Mouse (Mus musculus) layer of hippocampus, adult 11-12 months (tissue): ENCODE measurements around the gene Coq10b.
"Not testable (repeated sequence)": the region's sequence is repeated elsewhere in the genome, so short reads cannot be mapped to it uniquely, and the experiment has no call there.

Source experiments
- DNase-seq: peaks from one replicate; pipeline ENCODE4 v3.0.0; 2022; ENCODE audit warnings: low spot score

The Coq10b gene

GRCm38 (mm10) chr1:55055322-55056115 lies 2.9 kb downstream of the Coq10b start:
- no peak for DNase-seq

GRCm38 (mm10) chr1:55058383-55058782 lies 5.8 kb downstream of the Coq10b start:
- not testable (repeated sequence) for DNase-seq

- DNase-seq: no peak
These were observed 8.5 kb downstream of the Coq10b start for GRCm38 (mm10) chr1:55061099-55061498.

GRCm38 (mm10) chr1:55061772-55062171 lies 9.2 kb downstream of the Coq10b start:
- DNase-seq: no peak

GRCm38 (mm10) chr1:55072328-55072727 lies 19.8 kb downstream of the Coq10b start:
- DNase-seq: not testable (repeated sequence)

GRCm38 (mm10) chr1:55074757-55075156 lies 22.2 kb downstream of the Coq10b start:
- DNase-seq: no peak

- no peak for DNase-seq
These were observed 23.3 kb downstream of the Coq10b start for GRCm38 (mm10) chr1:55075652-55076394.

GRCm38 (mm10) chr1:55076395-55076743 lies 23.8 kb downstream of the Coq10b start:
- DNase-seq: no peak

GRCm38 (mm10) chr1:55076849-55077516 lies 24.4 kb downstream of the Coq10b start:
- DNase-seq: no peak

- DNase-seq: no peak
These were observed 27.1 kb downstream of the Coq10b start for GRCm38 (mm10) chr1:55079677-55080076.

GRCm38 (mm10) chr1:55082106-55082505 lies 29.5 kb downstream of the Coq10b start:
- DNase-seq: no peak

GRCm38 (mm10) chr1:55085781-55086366 lies 33.3 kb downstream of the Coq10b start:
- no peak for DNase-seq

GRCm38 (mm10) chr1:55086868-55087400 lies 34.4 kb downstream of the Coq10b start:
- peak; percentile 13 for DNase-seq

GRCm38 (mm10) chr1:55087401-55087904 lies 34.9 kb downstream of the Coq10b start:
- no peak for DNase-seq

GRCm38 (mm10) chr1:55087932-55088610 lies 35.5 kb downstream of the Coq10b start, which contains the start of the genes Hspe1 and Hspd1:
Gene Hspe1 (plus strand): TSS chr1:55088132.
Gene Hspd1 (minus strand): TSS chr1:55088243.
- DNase-seq: peak; percentile 98

GRCm38 (mm10) chr1:55088611-55089497 lies 36.3 kb downstream of the Coq10b start:
- DNase-seq: no peak

- no peak for DNase-seq
These were observed 37.0 kb downstream of the Coq10b start for GRCm38 (mm10) chr1:55089498-55090064.

- DNase-seq: no peak
These were observed 39.5 kb downstream of the Coq10b start for GRCm38 (mm10) chr1:55092056-55092455.

GRCm38 (mm10) chr1:55092469-55092868 lies 39.9 kb downstream of the Coq10b start:
- no peak for DNase-seq
